Mouse (Mus musculus) heart, postnatal 10 days (tissue): ENCODE results near the gene Ndfip2. TPM values are rescaled to one million over a fixed set of nuclear protein-coding genes. Genes with fewer than 3 reads are reported as not detected.
A peak's percentile ranks its signal among the peaks of the same experiment; 100 is the strongest.

Experiments used
- DNase-seq, 2 experiments: peaks; one replicate each; pipeline ENCODE4 v3.0.0; 2021
- intact Hi-C: fragments of 180-260 bp; cut with DNase I; formaldehyde crosslinking; loops from one replicate; pipeline ENCODE4 v1.15.1; 2025
- total RNA-seq, 2 experiments: library from RNA; stranded (reverse); gene quantifications; 2 replicates each; pipeline ENCODE4 v1.2.3; 2021

Ndfip2 gene
- total RNA-seq = 10 to 100 TPM; 27.7 to 30.3 TPM

GRCm38 (mm10) chr14:105258379-105259034 lies at the start of gene Ndfip2:
TSS of gene Ndfip2 (plus strand) at chr14:105258573.
- intact Hi-C loops = loop anchor here (5.0 kb wide), 2 partner anchors 76 to 639 kb away; partner anchors contain the start of gene Spry2
- DNase-seq = peak; percentile 87 to 89

DNA sequence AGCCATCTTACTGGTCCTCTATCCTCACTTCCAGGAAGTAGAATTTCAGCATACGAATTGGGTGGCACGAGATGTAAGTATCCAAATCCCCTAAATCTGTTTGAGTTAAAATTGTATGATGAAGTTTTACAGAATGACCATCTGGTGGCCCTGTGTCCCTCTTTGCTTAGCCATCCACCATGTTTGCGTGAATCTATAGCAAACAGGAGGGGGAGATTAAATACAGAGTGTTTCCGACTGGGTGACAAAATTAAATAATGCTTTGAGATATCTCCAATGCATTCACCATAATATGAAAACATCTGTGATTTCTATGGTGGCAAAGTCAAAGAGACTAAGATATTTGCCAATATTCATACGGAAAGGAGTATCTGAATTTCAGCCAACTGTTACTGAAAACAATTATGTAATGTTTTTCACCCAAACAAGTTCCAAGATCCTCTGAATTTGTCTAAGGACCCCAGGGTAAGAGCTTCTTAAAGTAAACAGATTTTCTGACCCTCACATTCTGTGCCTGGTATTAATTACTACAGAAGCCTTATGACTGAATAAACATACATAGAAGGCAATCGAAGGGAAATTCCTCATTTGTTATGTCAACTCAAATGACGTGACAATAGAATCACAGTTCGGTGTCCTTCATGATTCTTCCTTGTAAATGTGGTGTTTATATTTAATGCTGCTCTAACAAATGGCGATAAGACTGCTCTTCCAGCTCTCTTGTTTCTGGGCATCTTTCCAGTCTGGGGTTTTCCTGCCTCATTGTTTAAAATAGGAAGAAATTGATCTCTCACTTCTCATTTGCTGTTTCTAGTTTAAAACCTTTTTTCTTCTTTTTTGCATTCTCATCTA lies 38.6 kb upstream of the Ndfip2 start:
- DNase-seq = peak; percentile 5 to 15
- intact Hi-C loops = no loop called here

DNA sequence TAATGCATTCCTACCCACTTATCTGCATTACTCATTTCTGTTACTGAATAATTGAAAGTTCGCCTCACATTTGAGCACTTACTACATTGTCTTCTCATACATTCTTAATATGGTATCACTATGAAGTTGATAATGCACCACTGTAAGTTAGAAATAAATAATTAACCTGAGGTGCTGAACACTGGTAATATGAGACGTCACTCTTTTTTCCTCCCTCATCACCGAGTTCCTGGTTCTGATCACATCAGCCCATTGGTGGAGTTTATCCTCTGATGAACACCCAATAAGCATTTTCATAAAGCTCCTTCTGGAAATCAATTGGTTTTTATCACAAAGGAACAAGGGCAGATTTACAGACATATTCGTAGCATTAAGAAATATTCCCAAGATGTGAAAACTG lies 36.1 kb upstream of the Ndfip2 start:
- no peak for DNase-seq
- intact Hi-C loops = no loop called here

DNA sequence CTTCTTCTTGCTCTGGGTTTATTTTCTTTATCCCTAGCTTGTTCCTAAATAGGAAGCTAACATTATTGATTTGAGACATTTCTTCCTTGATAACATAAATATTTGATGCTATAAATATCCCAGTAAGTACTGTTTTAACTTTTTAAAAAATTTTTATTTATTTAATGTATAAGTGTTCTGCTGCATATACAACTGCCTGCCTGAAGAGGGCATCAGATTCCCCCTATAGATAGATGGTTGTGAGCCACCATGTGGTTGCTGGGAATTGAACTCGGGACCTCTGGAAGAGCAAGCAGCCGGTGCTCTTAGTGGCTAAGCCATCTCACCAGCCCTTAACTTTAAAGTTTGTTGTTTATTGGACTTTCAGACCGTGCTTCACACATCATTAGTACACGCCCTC lies 32.6 kb upstream of the Ndfip2 start:
- DNase-seq = no peak
- intact Hi-C loops = no loop called here

DNA sequence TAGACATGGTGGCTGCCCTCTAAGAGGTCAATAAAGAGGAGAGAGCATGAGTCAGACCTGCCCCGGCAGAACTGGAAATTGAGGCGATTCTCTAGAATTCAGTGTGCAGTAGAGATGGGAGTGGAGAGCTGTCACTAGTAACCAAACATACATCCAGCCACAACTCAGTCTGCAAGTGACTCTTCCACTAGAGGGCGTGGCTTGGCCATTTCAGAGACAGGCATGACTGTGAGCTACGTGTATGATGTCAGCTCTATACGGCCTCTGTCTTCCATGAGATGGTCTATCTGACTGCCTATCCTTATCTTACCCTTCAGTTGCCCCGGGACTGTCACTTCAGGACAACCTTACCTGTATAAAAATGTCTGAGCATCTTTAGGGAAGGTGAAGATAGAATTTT lies 26.0 kb upstream of the Ndfip2 start:
- intact Hi-C loops = loop anchor here (2.0 kb wide), 1 partner anchor 62 kb away; no protein-coding TSS in a partner anchor
- peak; percentile 9 to 10 for DNase-seq

GRCm38 (mm10) chr14:105236596-105236995 lies 21.8 kb upstream of the Ndfip2 start:
- intact Hi-C loops = no loop called here
- peak; percentile 40 for DNase-seq

DNA sequence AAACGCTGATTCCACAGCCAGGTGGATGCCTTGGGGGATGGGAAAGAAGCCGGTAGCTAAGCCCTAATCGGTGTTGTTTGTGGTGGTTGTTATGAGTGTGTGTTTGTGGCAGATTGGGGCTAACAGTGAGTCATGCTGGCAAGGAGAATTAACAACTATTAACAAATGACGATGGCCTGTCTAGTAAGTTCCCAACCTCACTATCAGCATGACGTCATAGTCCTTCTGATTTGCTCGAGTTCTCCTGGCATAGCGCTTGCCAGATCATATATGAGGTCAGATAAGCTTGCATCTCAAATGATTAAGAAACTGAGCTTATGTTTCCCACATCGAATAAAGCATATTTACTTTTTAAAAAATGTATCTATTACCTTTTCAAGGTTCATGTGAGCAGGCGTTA lies 20.6 kb upstream of the Ndfip2 start:
- DNase-seq = no peak
- intact Hi-C loops = no loop called here

- intact Hi-C loops = no loop called here
- no peak for DNase-seq
These were observed 19.8 kb upstream of the Ndfip2 start for GRCm38 (mm10) chr14:105238450-105239038.

DNA sequence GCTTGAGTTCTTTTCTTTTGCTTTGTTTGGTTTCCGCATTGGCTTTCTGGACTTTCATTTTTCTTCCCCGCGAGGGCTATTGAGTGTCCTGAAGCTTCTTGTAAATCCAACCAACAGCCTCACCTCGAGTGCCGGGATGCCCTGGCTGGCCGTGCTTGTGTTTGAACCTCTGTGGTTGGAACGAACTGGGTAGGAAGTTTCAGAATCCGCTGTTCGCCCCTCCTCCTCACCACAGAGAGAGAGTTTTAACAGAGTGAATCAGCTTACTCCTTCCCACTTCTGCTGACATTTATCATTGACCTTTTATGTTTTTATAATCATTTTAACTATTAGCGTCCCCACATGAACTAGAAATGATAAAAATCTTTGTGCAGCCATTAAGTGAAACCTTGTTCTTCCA lies 18.3 kb upstream of the Ndfip2 start:
- intact Hi-C loops = no loop called here
- DNase-seq = no peak

DNA sequence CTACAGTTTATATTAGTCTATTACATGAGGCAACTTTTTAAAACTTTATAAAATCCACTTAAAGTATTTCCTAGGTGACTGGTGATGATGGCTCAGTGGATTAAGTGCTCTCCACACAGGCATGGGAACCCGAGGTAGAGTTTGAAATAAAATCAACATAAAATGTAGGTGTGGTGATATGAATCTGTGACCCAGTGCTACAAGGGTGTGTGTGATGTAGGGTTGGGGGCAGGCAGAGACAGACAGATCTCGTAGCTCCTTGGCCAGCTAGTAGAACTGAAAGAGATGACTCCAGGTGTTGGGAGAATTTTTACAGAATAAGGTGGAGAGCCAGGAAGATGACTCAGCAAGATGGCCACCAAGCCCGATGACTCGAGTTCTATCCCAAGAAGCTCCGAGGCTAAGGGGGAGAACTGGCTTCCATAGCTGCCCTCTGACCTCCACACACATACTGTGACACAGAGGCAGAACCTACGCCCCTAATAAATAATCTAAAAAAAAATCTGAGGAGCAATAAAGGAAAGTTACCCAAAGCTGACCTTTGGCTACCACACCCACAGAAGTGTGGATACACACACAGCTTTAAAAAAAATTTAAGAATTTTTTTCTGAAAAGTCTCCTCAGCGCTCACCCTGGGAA lies 14.4 kb upstream of the Ndfip2 start:
- DNase-seq = no peak
- intact Hi-C loops = no loop called here

DNA sequence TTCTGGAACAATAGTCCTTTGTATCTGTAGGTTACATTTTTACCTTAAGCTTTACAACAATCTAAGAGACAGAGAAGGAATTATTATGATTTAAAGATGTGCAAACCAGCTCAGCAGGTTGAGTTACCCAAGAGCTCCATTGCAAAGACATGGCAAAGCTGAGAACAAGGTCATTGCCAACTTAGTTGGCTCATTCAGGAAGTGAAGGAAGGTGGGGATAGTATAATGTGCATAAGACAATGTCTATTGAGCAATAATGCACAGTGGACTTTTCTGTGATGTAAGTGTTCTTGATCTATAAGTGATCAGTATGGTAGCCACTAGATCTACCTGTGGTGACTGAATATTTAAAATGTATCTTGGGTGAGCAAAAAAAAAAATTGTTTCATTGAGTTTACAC lies 7.3 kb upstream of the Ndfip2 start:
- intact Hi-C loops = no loop called here
- no peak for DNase-seq

GRCm38 (mm10) chr14:105253304-105253703 lies 5.1 kb upstream of the Ndfip2 start:
- DNase-seq = no peak
- intact Hi-C loops = no loop called here

DNA sequence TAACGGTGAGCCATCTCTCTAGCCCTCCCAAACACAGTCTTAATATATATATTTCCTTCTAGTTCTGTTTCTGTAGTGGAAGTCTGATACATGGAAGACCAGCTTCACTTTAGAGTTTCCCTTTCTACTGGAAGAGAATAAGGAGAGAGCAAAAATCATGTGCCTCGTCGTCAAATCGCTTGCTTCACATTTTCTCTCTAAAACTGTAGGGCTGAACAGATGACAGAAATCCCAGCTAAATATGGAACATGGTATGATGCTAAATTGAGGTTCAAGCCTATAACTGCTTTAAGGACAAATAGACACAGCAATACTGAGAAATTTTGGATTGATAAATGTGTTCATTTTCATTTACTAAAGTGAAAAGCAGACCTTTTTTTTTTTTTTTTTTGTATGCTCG lies 4.0 kb upstream of the Ndfip2 start:
- DNase-seq = no peak
- intact Hi-C loops = no loop called here

DNA sequence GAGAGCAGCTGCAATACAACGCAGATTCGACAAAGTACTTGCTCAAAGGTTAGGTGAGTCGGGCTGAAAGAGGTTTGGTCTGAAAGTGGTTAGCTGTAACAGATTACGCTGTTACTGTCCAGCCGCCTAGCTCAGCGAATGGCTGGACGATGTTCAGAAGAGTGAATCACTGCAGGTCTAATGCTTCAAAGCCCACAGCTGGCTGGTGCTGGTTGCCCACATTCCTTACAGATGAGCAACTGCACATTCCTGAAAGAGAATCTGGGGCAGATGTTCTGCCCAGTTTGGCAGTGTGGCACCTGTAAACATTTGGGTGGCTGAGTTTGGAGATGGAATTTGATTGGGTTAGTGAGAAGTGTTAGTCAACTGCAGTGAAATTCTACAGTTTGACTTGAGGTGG lies 2.8 kb upstream of the Ndfip2 start:
- DNase-seq = peak in 1 of 2 experiments; percentile 13
- intact Hi-C loops = loop anchor here (5.0 kb wide), 2 partner anchors 73 to 642 kb away; partner anchors contain the start of gene Spry2

GRCm38 (mm10) chr14:105259035-105259880 lies 885 bp downstream of the Ndfip2 start:
- intact Hi-C loops = loop anchor here (5.0 kb wide), 2 partner anchors 77 to 638 kb away; partner anchors contain the start of gene Spry2
- DNase-seq = peak; percentile 58 to 59

GRCm38 (mm10) chr14:105262923-105263322 lies 4.5 kb downstream of the Ndfip2 start:
- intact Hi-C loops = no loop called here
- DNase-seq = no peak

DNA sequence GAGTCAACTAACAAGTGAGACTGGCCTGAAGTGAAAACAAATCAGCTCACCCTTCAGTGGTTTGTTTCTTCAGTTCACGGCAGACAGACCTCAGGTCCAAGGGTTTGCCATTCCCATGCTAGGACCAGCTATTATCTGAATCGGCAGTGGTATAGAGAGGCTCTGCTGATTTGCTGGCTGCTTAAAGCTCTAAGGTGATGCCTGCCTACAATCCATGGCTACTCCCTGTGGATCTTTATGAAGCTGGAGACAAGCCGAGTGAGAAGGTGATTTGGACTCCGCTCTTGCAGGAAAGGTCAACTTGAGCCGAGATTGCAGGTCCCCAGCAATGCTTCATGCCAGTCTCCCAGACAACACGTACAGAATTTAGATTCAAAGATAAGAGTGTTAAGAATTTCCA lies 8.7 kb downstream of the Ndfip2 start:
- peak in 1 of 2 experiments; percentile 17 for DNase-seq
- intact Hi-C loops = no loop called here

- intact Hi-C loops = no loop called here
- DNase-seq = no peak
These were observed 13.7 kb downstream of the Ndfip2 start for GRCm38 (mm10) chr14:105272030-105272429.

DNA sequence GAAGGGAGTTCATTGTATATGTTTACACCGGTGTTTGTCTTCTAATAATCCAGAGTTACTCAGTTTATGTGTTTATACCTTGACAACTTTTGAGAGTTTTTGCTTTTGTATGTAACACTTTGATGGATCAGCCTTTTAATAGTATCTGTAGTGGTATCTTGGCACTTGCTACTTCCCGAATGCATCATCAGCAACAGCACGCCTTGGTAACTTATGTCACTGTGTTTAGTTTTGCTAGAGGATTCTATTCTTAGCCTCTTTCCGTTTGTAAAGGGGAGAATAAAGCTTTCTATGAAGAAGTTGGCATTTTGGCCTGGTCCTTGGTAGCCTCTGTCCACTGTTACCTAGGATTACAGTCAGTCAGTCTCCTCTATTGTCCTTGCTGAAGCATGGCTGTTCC lies 14.2 kb downstream of the Ndfip2 start:
- no peak for DNase-seq
- intact Hi-C loops = no loop called here

- no peak for DNase-seq
- intact Hi-C loops = no loop called here
These were observed 16.8 kb downstream of the Ndfip2 start for GRCm38 (mm10) chr14:105275196-105275595.
